Mouse (Mus musculus) limb, embryonic 15.5 days (tissue): ENCODE data around the gene Fgfr2. TPM values are rescaled to one million over a fixed set of nuclear protein-coding genes. Genes with fewer than 3 reads are reported as not detected.
"Not testable (repeated sequence)": the region's sequence is repeated elsewhere in the genome, so short reads cannot be mapped to it uniquely, and the experiment has no call there.

Experiments used
- ATAC-seq: fragments of 200-750 bp; cut with Nextera tagmentation; 2 replicates; pipeline ENCODE4 v1.8.0; 2017; ENCODE audit warnings: low read depth, moderate TSS enrichment; ENCODE audit not compliant: insufficient number of reproducible peaks, low FRiP score, low TSS enrichment
- H3K27ac ChIP-seq: fragments of 300-500 bp; sonication (generic); 2 replicates; pipeline ENCODE4 v1.5.1; 2015; ENCODE audit warnings: moderate library complexity, mild to moderate bottlenecking, inconsistent platforms
- H3K27me3 ChIP-seq: fragments of 300-500 bp; sonication (generic); 2 replicates; pipeline ENCODE4 v1.6.1; 2015; ENCODE audit warnings: inconsistent platforms
- H3K36me3 ChIP-seq: fragments of 300-500 bp; sonication (generic); 2 replicates; pipeline ENCODE4 v1.6.1; 2015; ENCODE audit warnings: inconsistent platforms
- H3K4me1 ChIP-seq: fragments of 300-500 bp; sonication (generic); 2 replicates; pipeline ENCODE4 v1.6.1; 2015; ENCODE audit warnings: inconsistent platforms
- H3K4me2 ChIP-seq: fragments of 300-500 bp; sonication (generic); 2 replicates; pipeline ENCODE4 v1.6.1; 2015; ENCODE audit warnings: mild to moderate bottlenecking, inconsistent platforms
- H3K4me3 ChIP-seq: fragments of 300-500 bp; sonication (generic); 2 replicates; pipeline ENCODE4 v1.5.1; 2015; ENCODE audit warnings: mild to moderate bottlenecking, inconsistent platforms
- H3K9ac ChIP-seq: fragments of 300-500 bp; sonication (generic); 2 replicates; pipeline ENCODE4 v1.6.1; 2015; ENCODE audit warnings: inconsistent platforms
- H3K9me3 ChIP-seq: fragments of 300-500 bp; sonication (generic); 2 replicates; pipeline ENCODE4 v1.6.1; 2016; ENCODE audit warnings: inconsistent platforms
- WGBS: fragments of 180-500 bp; shearing (Covaris S2); methylation state at CpG from one replicate; pipeline ENCODE4 v1.1.7; 2015; 5-methylcytosine and 5-hydroxymethylcytosine counted together
- polyA plus RNA-seq: library from polyadenylated mRNA; unstranded; fragments of >200 nt; fragmentation: Nextera tagmentation; extraction: Ambion mirVana; gene quantifications from 2 replicates; pipeline ENCODE4 v1.2.1, GENCODE M21; 2015

Fgfr2 gene
- polyA plus RNA-seq, 1 experiment from 2014 or later: 101 TPM

- ATAC-seq: no peak
- no peak overlapping the region for H3K4me2 ChIP-seq
- no peaks in the 10 kb centered on the region for H3K9me3 ChIP-seq
- H3K27me3 ChIP-seq: no peaks in the 10 kb centered on the region
- H3K9ac ChIP-seq: no peak overlapping the region
- 84% methylated on average over 3 of the region's 3 CpGs for WGBS
- H3K4me1 ChIP-seq: no peaks in the 10 kb centered on the region
- H3K36me3 ChIP-seq: no peaks in the 10 kb centered on the region
- no peak overlapping the region for H3K27ac ChIP-seq
- H3K4me3 ChIP-seq: no peak overlapping the region
Measured at GRCm38 (mm10) chr7:131150179-131150578, 1973.0 kb downstream of the Fgfr2 start.

GRCm38 (mm10) chr7:131146214-131146613, 1976.9 kb downstream of the Fgfr2 start, which contains the start of gene 4933402N03Rik:
Gene 4933402N03Rik (minus strand): TSS chr7:131146314.
- Histone ChIP-seq H3K9me3 (no peaks in the 10 kb centered on the region), H3K36me3 (no peaks in the 10 kb centered on the region)

GRCm38 (mm10) chr7:131133181-131133580, 1990.0 kb downstream of the Fgfr2 start:
- Histone ChIP-seq H3K36me3 (no peaks in the 10 kb centered on the region), H3K4me2 (no peak overlapping the region), H3K4me1 (no peaks in the 10 kb centered on the region), H3K27me3 (no peaks in the 10 kb centered on the region), H3K9ac (no peak overlapping the region), H3K9me3 (no peaks in the 10 kb centered on the region), H3K4me3 (no peak overlapping the region), H3K27ac (no peak overlapping the region)
- no peak for ATAC-seq
- 76% methylated on average over 3 of the region's 3 CpGs for WGBS

More at GRCm38 (mm10) chr7:131146214-131146613, 1976.9 kb downstream of the Fgfr2 start, which contains the start of gene 4933402N03Rik:
- 72% methylated on average over 2 of the region's 2 CpGs for WGBS
- Histone ChIP-seq H3K4me3 (no peak within 1 kb of the TSS), H3K9ac (no peak within 1 kb of the TSS), H3K4me1 (no peaks in the 10 kb centered on the region), H3K27ac (no peak within 1 kb of the TSS), H3K27me3 (no peaks in the 10 kb centered on the region), H3K4me2 (no peak within 1 kb of the TSS)
- ATAC-seq: no peak

GRCm38 (mm10) chr7:131130021-131130420, 1993.1 kb downstream of the Fgfr2 start:
- Histone ChIP-seq H3K36me3 (no peaks in the 10 kb centered on the region), H3K27ac (no peak overlapping the region), H3K9me3 (no peaks in the 10 kb centered on the region), H3K9ac (no peak overlapping the region), H3K27me3 (no peaks in the 10 kb centered on the region), H3K4me3 (no peak overlapping the region), H3K4me1 (no peaks in the 10 kb centered on the region), H3K4me2 (no peak overlapping the region)
- ATAC-seq: no peak
- 56% methylated on average over 12 of the region's 12 CpGs for WGBS

GRCm38 (mm10) chr7:131122210-131122807, 2000.8 kb downstream of the Fgfr2 start:
- Histone ChIP-seq H3K27me3 (no peaks in the 10 kb centered on the region), H3K4me2 (no peak overlapping the region), H3K36me3 (no peaks in the 10 kb centered on the region), H3K9me3 (no peaks in the 10 kb centered on the region), H3K9ac (no peak overlapping the region), H3K4me1 (no peaks in the 10 kb centered on the region), H3K27ac (no peak overlapping the region), H3K4me3 (no peak overlapping the region)
- no peak for ATAC-seq
- 82% methylated on average over 2 of the region's 2 CpGs for WGBS

- WGBS: 62% methylated on average over 2 of the region's 2 CpGs
- Histone ChIP-seq H3K9ac (no peak overlapping the region), H3K36me3 (no peaks in the 10 kb centered on the region), H3K4me1 (no peaks in the 10 kb centered on the region), H3K27me3 (no peaks in the 10 kb centered on the region), H3K4me2 (no peak overlapping the region), H3K27ac (no peak overlapping the region), H3K9me3 (no peaks in the 10 kb centered on the region), H3K4me3 (no peak overlapping the region)
- ATAC-seq: no peak
Measured at GRCm38 (mm10) chr7:131114434-131114833, 2008.7 kb downstream of the Fgfr2 start.

GRCm38 (mm10) chr7:131113676-131114075, 2009.5 kb downstream of the Fgfr2 start:
- WGBS: 63% methylated on average over 6 of the region's 6 CpGs
- Histone ChIP-seq H3K4me1 (no peaks in the 10 kb centered on the region), H3K27me3 (no peaks in the 10 kb centered on the region), H3K9ac (no peak overlapping the region), H3K36me3 (no peaks in the 10 kb centered on the region), H3K9me3 (no peaks in the 10 kb centered on the region), H3K4me2 (no peak overlapping the region), H3K27ac (no peak overlapping the region), H3K4me3 (no peak overlapping the region)
- no peak for ATAC-seq

GRCm38 (mm10) chr7:131112486-131112885, 2010.7 kb downstream of the Fgfr2 start:
- H3K4me3 ChIP-seq: no peak overlapping the region
- WGBS: 32% methylated on average over 3 of the region's 3 CpGs
- no peaks in the 10 kb centered on the region for H3K4me1 ChIP-seq
- H3K9ac ChIP-seq: no peak overlapping the region
- H3K9me3 ChIP-seq: no peaks in the 10 kb centered on the region
- H3K27me3 ChIP-seq: no peaks in the 10 kb centered on the region
- H3K36me3 ChIP-seq: no peaks in the 10 kb centered on the region
- no peak for ATAC-seq
- H3K4me2 ChIP-seq: no peak overlapping the region
- H3K27ac ChIP-seq: no peak overlapping the region

- not testable (repeated sequence) for H3K4me2 ChIP-seq, H3K9ac ChIP-seq, H3K4me1 ChIP-seq, H3K9me3 ChIP-seq, H3K4me3 ChIP-seq, ATAC-seq, H3K27ac ChIP-seq, H3K27me3 ChIP-seq, H3K36me3 ChIP-seq
- WGBS: 78% methylated on average over 9 of the region's 9 CpGs
Measured at GRCm38 (mm10) chr7:131082403-131082802, 2040.7 kb downstream of the Fgfr2 start.

GRCm38 (mm10) chr7:131075956-131076355, 2047.2 kb downstream of the Fgfr2 start:
- H3K4me3 ChIP-seq: no peak overlapping the region
- H3K9me3 ChIP-seq: no peaks in the 10 kb centered on the region
- no peaks in the 10 kb centered on the region for H3K27me3 ChIP-seq
- 0% methylated on average over 1 of the region's 1 CpGs for WGBS
- H3K4me2 ChIP-seq: no peak overlapping the region
- no peaks in the 10 kb centered on the region for H3K36me3 ChIP-seq
- H3K4me1 ChIP-seq: no peaks in the 10 kb centered on the region
- no peak overlapping the region for H3K27ac ChIP-seq
- ATAC-seq: no peak
- no peak overlapping the region for H3K9ac ChIP-seq

- H3K4me3 ChIP-seq, ATAC-seq, H3K27ac ChIP-seq, H3K36me3 ChIP-seq, H3K27me3 ChIP-seq, H3K9me3 ChIP-seq, H3K4me1 ChIP-seq, H3K9ac ChIP-seq, H3K4me2 ChIP-seq: not testable (repeated sequence)
- 78% methylated on average over 6 of the region's 6 CpGs for WGBS
Measured at GRCm38 (mm10) chr7:131074098-131074497, 2049.1 kb downstream of the Fgfr2 start.

- H3K27ac ChIP-seq, H3K9ac ChIP-seq, H3K4me1 ChIP-seq, H3K9me3 ChIP-seq, ATAC-seq, H3K4me3 ChIP-seq, H3K36me3 ChIP-seq, H3K27me3 ChIP-seq, H3K4me2 ChIP-seq: not testable (repeated sequence)
- WGBS: 83% methylated on average over 3 of the region's 3 CpGs
Measured at GRCm38 (mm10) chr7:131073476-131073875, 2049.7 kb downstream of the Fgfr2 start.

- ATAC-seq, H3K36me3 ChIP-seq, H3K27ac ChIP-seq, H3K9me3 ChIP-seq, H3K27me3 ChIP-seq, H3K4me1 ChIP-seq, H3K9ac ChIP-seq, H3K4me2 ChIP-seq, H3K4me3 ChIP-seq: not testable (repeated sequence)
- WGBS: 4% methylated on average over 1 of the region's 1 CpGs
Measured at GRCm38 (mm10) chr7:131068191-131068590, 2055.0 kb downstream of the Fgfr2 start.
